Mouse (Mus musculus): ENCODE measurements around the gene Lcorl. TPM values are rescaled to one million over a fixed set of nuclear protein-coding genes. Genes with fewer than 3 reads are reported as not detected.

The Lcorl gene
- polyA plus RNA-seq, 2 experiments, result 7.4 to 21.1 TPM

DNA sequence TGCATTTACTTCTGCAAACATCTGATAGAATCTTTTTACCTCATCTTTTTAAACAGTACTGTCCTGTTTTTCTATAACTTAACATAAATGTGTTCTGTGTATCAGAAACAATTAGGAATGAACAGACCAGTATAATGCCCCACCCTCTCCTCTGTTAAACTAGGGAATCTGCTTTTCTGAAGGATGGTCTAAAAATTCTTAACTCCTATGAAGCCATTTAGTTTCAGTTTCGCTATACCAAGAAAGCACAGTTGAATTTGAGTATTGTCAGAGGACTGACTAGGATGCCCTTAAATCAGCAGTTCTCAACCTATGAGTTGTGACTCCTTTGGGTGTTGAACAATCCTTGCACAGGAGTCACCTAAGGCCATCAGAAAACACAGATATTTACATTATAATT is 182.4 kb downstream of the Lcorl start:
- WGBS, result 96% methylated on average over 1 of the region's 1 CpGs
- Histone ChIP-seq H3K27ac (replicated peaks; ENCODE audit: low read depth, low read length) (no peak overlapping the region), H3K9ac (ENCODE audit: low read depth, low read length, severe bottlenecking) (no peak overlapping the region), H3K4me3 (replicated peaks; ENCODE audit: low read length) (no peak overlapping the region), H3K27me3 (ENCODE audit: control insufficient read depth, insufficient read depth, low read length) (no peaks in the 10 kb centered on the region), H3K9me3 (ENCODE audit: control insufficient read depth, low read length) (no peaks in the 10 kb centered on the region), H3K4me2 (replicated peaks; ENCODE audit: low read depth, low read length, severe bottlenecking) (no peak overlapping the region), H3K36me3 (ENCODE audit: control insufficient read depth, insufficient read depth, low read length) (peaks cover 29% of the 10 kb centered on the region), H3K4me1 (ENCODE audit: control insufficient read depth, insufficient read depth, low read length) (no peaks in the 10 kb centered on the region)
- ATAC-seq (ENCODE audit: low FRiP score, low read depth) (no peak), DNase-seq (ENCODE audit: low spot score) (no peak)
- no peak for TF ChIP-seq POLR2A (IDR thresholded peaks at IDR 0.05; ENCODE audit: borderline replicate concordance, extremely low read depth, insufficient read depth, insufficient read length)

GRCm38 (mm10) chr5:45670894-45671494 is 186.4 kb downstream of the Lcorl start:
- WGBS, result 52% methylated on average over 5 of the region's 5 CpGs
- H3K9ac ChIP-seq (ENCODE audit: low read depth, low read length, severe bottlenecking), result no peak overlapping the region
- no peak for DNase-seq (ENCODE audit: low spot score)

GRCm38 (mm10) chr5:45670280-45670670 is 187.1 kb downstream of the Lcorl start:
- peaks cover 3% of the 10 kb centered on the region; the same call in 1 of the 2 replicates for H3K4me1 ChIP-seq (ENCODE audit: control insufficient read depth, insufficient read depth, low read length)
- DNase-seq (ENCODE audit: low spot score) (no peak), ATAC-seq (ENCODE audit: low FRiP score, low read depth) (no peak)
- H3K4me2 ChIP-seq (replicated peaks; ENCODE audit: low read depth, low read length, severe bottlenecking), result peak overlapping the region; percentile 71
- peak overlapping the region; percentile 75 for H3K4me3 ChIP-seq (replicated peaks; ENCODE audit: low read length)
- no peaks in the 10 kb centered on the region for H3K9me3 ChIP-seq (ENCODE audit: control insufficient read depth, low read length)
- no peaks in the 10 kb centered on the region for H3K27me3 ChIP-seq (ENCODE audit: control insufficient read depth, insufficient read depth, low read length)
- H3K27ac ChIP-seq (replicated peaks; ENCODE audit: low read depth, low read length), result peak overlapping the region; percentile 68
- no peak for TF ChIP-seq POLR2A (IDR thresholded peaks at IDR 0.05; ENCODE audit: borderline replicate concordance, extremely low read depth, insufficient read depth, insufficient read length)
- WGBS, result under 1% methylated on average over 13 of the region's 13 CpGs
- peak overlapping the region; percentile 70 for H3K9ac ChIP-seq (ENCODE audit: low read depth, low read length, severe bottlenecking)
- 0 out of 2 replicates have a peak, but pooled peaks cover 7% of the 10 kb centered on the region for H3K36me3 ChIP-seq (ENCODE audit: control insufficient read depth, insufficient read depth, low read length)

More at GRCm38 (mm10) chr5:45670894-45671494, 186.4 kb downstream of the Lcorl start:
- H3K9me3 ChIP-seq (ENCODE audit: control insufficient read depth, low read length), result no peaks in the 10 kb centered on the region
- H3K27ac ChIP-seq (replicated peaks; ENCODE audit: low read depth, low read length), result no peak overlapping the region
- no peaks in the 10 kb centered on the region for H3K27me3 ChIP-seq (ENCODE audit: control insufficient read depth, insufficient read depth, low read length)
- peaks cover 3% of the 10 kb centered on the region; the same call in 1 of the 2 replicates for H3K4me1 ChIP-seq (ENCODE audit: control insufficient read depth, insufficient read depth, low read length)
- H3K4me3 ChIP-seq (replicated peaks; ENCODE audit: low read length), result peak overlapping the region; percentile 75
- H3K36me3 ChIP-seq (ENCODE audit: control insufficient read depth, insufficient read depth, low read length), result peaks cover 12% of the 10 kb centered on the region
- no peak for ATAC-seq (ENCODE audit: low FRiP score, low read depth)
- TF ChIP-seq POLR2A (IDR thresholded peaks at IDR 0.05; ENCODE audit: borderline replicate concordance, extremely low read depth, insufficient read depth, insufficient read length), result no peak
- peak overlapping the region; percentile 71 for H3K4me2 ChIP-seq (replicated peaks; ENCODE audit: low read depth, low read length, severe bottlenecking)

- Histone ChIP-seq H3K9me3 (ENCODE audit: control insufficient read depth, low read length) (no peaks in the 10 kb centered on the region), H3K4me3 (replicated peaks; ENCODE audit: low read length) (peak within 1 kb of the TSS; percentile 75), H3K36me3 (ENCODE audit: control insufficient read depth, insufficient read depth, low read length) (0 out of 2 replicates have a peak, but pooled peaks cover 2% of the 10 kb centered on the region), H3K4me2 (replicated peaks; ENCODE audit: low read depth, low read length, severe bottlenecking) (peak within 1 kb of the TSS; percentile 71), H3K27me3 (ENCODE audit: control insufficient read depth, insufficient read depth, low read length) (no peaks in the 10 kb centered on the region), H3K9ac (ENCODE audit: low read depth, low read length, severe bottlenecking) (peak within 1 kb of the TSS; percentile 73), H3K4me1 (ENCODE audit: control insufficient read depth, insufficient read depth, low read length) (peaks cover 3% of the 10 kb centered on the region; the same call in 1 of the 2 replicates), H3K27ac (replicated peaks; ENCODE audit: low read depth, low read length) (peak within 1 kb of the TSS; percentile 77)
- peak; percentile 98 for DNase-seq (ENCODE audit: low spot score)
- under 1% methylated on average over 62 of the region's 66 CpGs for WGBS
- ATAC-seq (ENCODE audit: low FRiP score, low read depth), result peak; percentile 100
- TF ChIP-seq POLR2A (IDR thresholded peaks at IDR 0.05; ENCODE audit: borderline replicate concordance, extremely low read depth, insufficient read depth, insufficient read length), result peak; percentile 16; the same call in 1 of the 2 replicates
These were observed 187.7 kb downstream of the Lcorl start, which contains the start of gene Ncapg for GRCm38 (mm10) chr5:45669598-45670279. Ncapg (plus strand) TSS chr5:45669919.

GRCm38 (mm10) chr5:45669234-45669597 is 188.2 kb downstream of the Lcorl start:
- under 1% methylated on average over 27 of the region's 27 CpGs for WGBS
- no peak for TF ChIP-seq POLR2A (IDR thresholded peaks at IDR 0.05; ENCODE audit: borderline replicate concordance, extremely low read depth, insufficient read depth, insufficient read length)
- peak overlapping the region; percentile 73 for H3K9ac ChIP-seq (ENCODE audit: low read depth, low read length, severe bottlenecking)
- H3K27ac ChIP-seq (replicated peaks; ENCODE audit: low read depth, low read length), result peak overlapping the region; percentile 77
- H3K4me2 ChIP-seq (replicated peaks; ENCODE audit: low read depth, low read length, severe bottlenecking), result peak overlapping the region; percentile 71
- peaks cover 3% of the 10 kb centered on the region; the same call in 1 of the 2 replicates for H3K4me1 ChIP-seq (ENCODE audit: control insufficient read depth, insufficient read depth, low read length)
- no peaks in the 10 kb centered on the region for H3K36me3 ChIP-seq (ENCODE audit: control insufficient read depth, insufficient read depth, low read length)
- no peaks in the 10 kb centered on the region for H3K27me3 ChIP-seq (ENCODE audit: control insufficient read depth, insufficient read depth, low read length)
- DNase-seq (ENCODE audit: low spot score) (peak; percentile 20), ATAC-seq (ENCODE audit: low FRiP score, low read depth) (peak; percentile 50)
- H3K4me3 ChIP-seq (replicated peaks; ENCODE audit: low read length), result peak overlapping the region; percentile 75
- H3K9me3 ChIP-seq (ENCODE audit: control insufficient read depth, low read length), result no peaks in the 10 kb centered on the region
